Mouse (Mus musculus): ENCODE results near the gene Col6a6.

- no peak for TF ChIP-seq CTCF (conservative IDR thresholded peaks at IDR 0.05; ENCODE audit: insufficient read depth, insufficient read length, low read depth, low read length)
- TF ChIP-seq POLR2A (IDR thresholded peaks at IDR 0.05; ENCODE audit: low read depth, low read length): no peak
Measured at GRCm38 (mm10) chr9:105771380-105771779, 56.6 kb downstream of the Col6a6 start.
